Mouse (Mus musculus) forebrain, embryonic 14.5 days (tissue): Measurements from ENCODE around the gene Pyy. TPM values are rescaled to one million over a fixed set of nuclear protein-coding genes. Genes with fewer than 3 reads are reported as not detected.

ENCODE experiments used
- ATAC-seq: fragments of 200-750 bp; cut with Nextera tagmentation; 2 replicates; pipeline ENCODE4 v1.8.0; 2017; ENCODE audit warnings: mild to moderate bottlenecking, moderate library complexity
- DNase-seq: peaks from one replicate; pipeline ENCODE4 v3.0.0-alpha.2; 2015; ENCODE audit warnings: low spot score
- H3K27ac ChIP-seq: fragments of 300-500 bp; sonication (generic); 2 replicates; pipeline ENCODE4 v1.5.1; 2014; ENCODE audit warnings: low read depth, mild to moderate bottlenecking, control low read depth, low read length, moderate library complexity
- H3K27me3 ChIP-seq: fragments of 300-500 bp; sonication (generic); replicated peaks from 2 replicates; pipeline ENCODE4 v1.6.1; 2014; ENCODE audit warnings: low read length, control low read depth, mixed read lengths; ENCODE audit not compliant: control insufficient read depth, insufficient read depth
- H3K36me3 ChIP-seq: fragments of 300-500 bp; sonication (generic); 2 replicates; pipeline ENCODE4 v1.6.1; 2014; ENCODE audit warnings: low read length, control low read depth; ENCODE audit not compliant: control insufficient read depth, insufficient read depth
- H3K4me1 ChIP-seq: fragments of 300-500 bp; sonication (generic); 2 replicates; pipeline ENCODE4 v1.6.1; 2014; ENCODE audit warnings: antibody characterized with exemption, low read length, control low read depth; ENCODE audit not compliant: control insufficient read depth, insufficient read depth
- H3K4me2 ChIP-seq: fragments of 300-500 bp; sonication (generic); 2 replicates; pipeline ENCODE4 v1.6.1; 2014; ENCODE audit warnings: mild to moderate bottlenecking, control low read depth, low read length
- H3K4me3 ChIP-seq: fragments of 300-500 bp; sonication (generic); 2 replicates; pipeline ENCODE4 v1.5.1; 2014; ENCODE audit warnings: low read depth, low read length, control low read depth
- H3K9ac ChIP-seq: fragments of 300-500 bp; sonication (generic); 2 replicates; pipeline ENCODE4 v1.6.1; 2014; ENCODE audit warnings: mild to moderate bottlenecking, low read length, control low read depth, moderate library complexity
- H3K9me3 ChIP-seq: fragments of 300-500 bp; sonication (generic); replicated peaks from 2 replicates; pipeline ENCODE4 v1.6.1; 2016; ENCODE audit warnings: low read length, control low read depth, mixed read lengths; ENCODE audit not compliant: control insufficient read depth
- WGBS: fragments of 180-500 bp; shearing (Covaris S2); extraction: QIAGEN DNeasy Blood & Tissue Kit; methylation state at CpG from one replicate; pipeline ENCODE4 v1.1.7; 2014; 5-methylcytosine and 5-hydroxymethylcytosine counted together
- polyA plus RNA-seq: library from polyadenylated mRNA; unstranded; fragments of >200 nt; fragmentation: Nextera tagmentation; extraction: Ambion mirVana; gene quantifications from 2 replicates; pipeline ENCODE4 v1.2.1, GENCODE M21; 2014

Pyy gene
- polyA plus RNA-seq = not detected in 2 replicates

DNA sequence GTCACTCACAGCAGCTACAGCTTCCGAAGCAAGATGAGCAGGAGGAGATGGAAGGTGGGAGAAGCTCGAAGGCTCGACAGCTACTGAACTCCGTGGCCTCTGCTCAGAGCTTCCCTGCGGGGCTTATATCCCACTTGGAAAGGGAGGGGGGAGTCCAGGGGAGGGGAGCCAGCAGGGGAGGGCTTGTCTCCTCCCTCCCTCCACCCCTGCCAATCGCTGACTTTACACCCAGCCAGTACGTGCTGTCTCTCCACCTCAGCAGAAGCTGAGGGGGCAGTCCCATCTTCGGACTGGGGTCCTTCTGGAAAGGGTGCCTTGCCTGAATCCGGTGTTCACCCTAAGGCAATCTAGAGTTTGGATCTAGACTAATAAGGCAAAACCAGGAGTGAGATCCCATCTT is at the start of gene Pyy:
Gene Pyy, minus strand, starts transcription at position 101 of the 400 bp plus-strand sequence.
- Histone ChIP-seq H3K4me1 (no peaks in the 10 kb centered on the region), H3K36me3 (no peaks in the 10 kb centered on the region), H3K4me2 (no peak within 1 kb of the TSS), H3K27ac (no peak within 1 kb of the TSS), H3K27me3 (peaks cover 52% of the 10 kb centered on the region), H3K4me3 (no peak within 1 kb of the TSS), H3K9ac (no peak within 1 kb of the TSS), H3K9me3 (no peaks in the 10 kb centered on the region)
- WGBS = 8% methylated on average over 9 of the region's 9 CpGs
- ATAC-seq = no peak
- no peak for DNase-seq

DNA sequence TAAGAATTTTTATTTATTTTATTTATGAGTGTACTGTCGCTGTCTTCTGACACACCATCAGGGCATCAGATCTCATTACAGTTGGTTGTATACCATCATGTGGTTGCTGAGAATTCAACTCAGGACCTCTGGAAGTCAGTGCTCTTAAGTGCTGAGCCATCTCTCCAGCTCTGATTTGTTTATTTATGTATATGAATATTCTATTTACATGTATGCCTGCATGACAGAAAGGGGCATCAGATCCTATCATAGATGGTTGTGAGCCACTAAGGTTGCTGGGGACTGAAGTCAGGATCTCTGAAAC is 49.1 kb upstream of the Pyy start:
- Histone ChIP-seq H3K9ac (no peak overlapping the region), H3K9me3 (no peaks in the 10 kb centered on the region), H3K36me3 (peaks cover 23% of the 10 kb centered on the region), H3K4me2 (no peak overlapping the region), H3K27me3 (no peaks in the 10 kb centered on the region), H3K4me1 (peaks cover 6% of the 10 kb centered on the region), H3K4me3 (no peak overlapping the region), H3K27ac (no peak overlapping the region)
- DNase-seq (no peak), ATAC-seq (peak; percentile 47)
- 12% methylated on average over 1 of the region's 1 CpGs for WGBS

DNA sequence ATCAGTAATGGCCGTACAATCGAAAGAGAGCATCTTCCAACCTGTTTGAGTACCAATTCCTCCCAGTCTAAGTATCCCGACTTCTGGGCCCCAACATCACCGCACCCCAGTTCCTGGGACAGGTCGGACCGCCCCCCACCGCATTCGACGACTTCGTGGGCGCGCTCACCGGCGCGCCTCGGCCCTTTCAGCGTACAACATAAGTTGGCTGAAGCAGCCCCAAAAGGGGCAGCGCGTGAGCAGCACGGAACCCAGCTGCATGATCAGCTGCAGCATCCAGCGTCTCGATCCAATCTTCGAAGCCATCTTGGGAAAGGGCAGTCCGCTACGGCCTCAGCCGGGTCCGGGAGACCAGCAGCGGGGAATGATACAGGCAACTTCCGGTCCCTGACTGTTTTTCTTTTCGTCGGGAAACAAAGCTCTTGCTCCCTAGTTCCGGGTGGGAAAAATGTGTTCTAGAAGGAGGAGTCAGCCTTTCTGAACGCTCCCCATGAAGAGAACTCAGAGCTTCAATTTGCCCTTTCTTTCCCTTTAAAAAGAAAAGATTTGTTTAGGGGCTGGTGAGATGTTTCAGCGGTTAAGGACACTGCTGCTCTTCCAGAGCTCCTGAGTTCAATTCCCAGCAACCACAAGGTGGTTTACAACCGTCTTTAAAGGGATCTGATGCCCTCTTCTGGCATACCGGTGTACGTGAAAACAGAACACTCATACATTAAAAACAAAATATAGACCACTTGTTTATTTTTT is 48.6 kb upstream of the Pyy start, which contains the start of gene Tmem101:
Gene Tmem101, minus strand, starts transcription at position 366 of the 747 bp plus-strand sequence.
- peak within 1 kb of the TSS; percentile 89 for H3K4me2 ChIP-seq
- H3K9ac ChIP-seq = peak within 1 kb of the TSS; percentile 78
- H3K27ac ChIP-seq = peak within 1 kb of the TSS; percentile 62
- peak within 1 kb of the TSS; percentile 72 for H3K4me3 ChIP-seq
- peaks cover 23% of the 10 kb centered on the region for H3K36me3 ChIP-seq
- no peaks in the 10 kb centered on the region for H3K9me3 ChIP-seq
- H3K4me1 ChIP-seq = peaks cover 6% of the 10 kb centered on the region
- H3K27me3 ChIP-seq = no peaks in the 10 kb centered on the region
- DNase-seq (peak; percentile 96), ATAC-seq (peak; percentile 93)
- WGBS = under 1% methylated on average over 37 of the region's 37 CpGs

DNA sequence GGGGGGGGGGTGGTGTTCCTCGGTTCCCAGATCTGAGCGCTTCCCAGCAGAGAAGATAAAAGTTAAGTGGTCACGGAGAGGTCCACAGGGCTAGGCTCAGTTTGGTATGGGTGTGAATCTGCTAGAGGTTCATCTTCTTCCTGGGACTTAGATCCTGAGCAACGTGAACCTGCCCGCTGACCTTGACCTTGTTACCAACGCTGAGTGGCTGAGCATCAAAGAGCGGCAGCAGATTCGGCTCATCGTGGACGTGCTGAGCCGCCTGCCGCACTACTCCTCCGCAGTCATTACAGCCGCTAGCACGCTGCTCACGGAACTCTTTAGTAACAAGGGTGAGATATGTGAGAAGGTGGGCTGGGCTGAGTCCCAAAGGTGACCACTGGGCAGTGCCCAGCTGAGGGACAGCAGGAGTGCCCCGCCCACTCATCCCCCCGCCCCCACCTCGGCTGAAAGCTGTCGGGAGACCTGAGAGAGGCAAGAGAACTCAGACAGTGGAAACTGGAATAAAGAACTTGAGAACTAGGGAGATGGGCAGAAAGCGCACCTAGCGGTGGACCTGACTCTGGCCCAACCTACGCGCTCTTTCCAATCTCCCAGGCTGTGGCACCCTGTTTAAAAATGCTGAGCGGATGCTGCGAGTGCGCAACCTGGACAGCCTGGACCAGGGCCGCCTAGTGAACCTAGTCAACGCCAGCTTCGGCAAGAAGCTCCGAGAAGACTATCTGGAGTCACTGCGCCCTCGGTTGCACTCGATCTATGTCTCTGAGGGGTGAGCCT is 39.8 kb upstream of the Pyy start:
- H3K27ac ChIP-seq = no peak overlapping the region
- no peaks in the 10 kb centered on the region for H3K9me3 ChIP-seq
- no peak overlapping the region for H3K4me3 ChIP-seq
- DNase-seq (no peak), ATAC-seq (no peak)
- 0 out of 2 replicates have a peak, but pooled peaks cover under 1% of the 10 kb centered on the region for H3K36me3 ChIP-seq
- WGBS = 15% methylated on average over 34 of the region's 34 CpGs
- H3K27me3 ChIP-seq = peaks cover 62% of the 10 kb centered on the region
- H3K4me1 ChIP-seq = no peaks in the 10 kb centered on the region
- H3K4me2 ChIP-seq = no peak overlapping the region
- no peak overlapping the region for H3K9ac ChIP-seq

DNA sequence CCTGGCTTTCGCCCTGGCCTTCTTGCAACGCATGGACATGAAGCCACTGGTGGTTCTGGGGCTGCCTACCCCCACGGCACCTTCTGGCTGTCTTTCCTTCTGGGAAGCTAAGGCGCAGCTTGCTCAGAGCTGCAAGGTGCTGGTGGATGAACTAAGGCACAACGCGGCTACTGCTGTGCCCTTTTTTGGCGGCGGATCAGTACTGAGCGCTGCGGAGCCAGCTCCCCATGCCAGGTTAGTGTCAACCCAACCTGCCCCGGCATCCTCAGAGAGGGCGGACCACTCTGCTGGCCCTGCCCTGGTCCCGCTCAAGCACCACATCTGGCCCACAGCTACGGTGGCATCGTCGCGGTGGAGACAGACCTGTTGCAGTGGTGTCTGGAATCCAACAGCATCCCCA is 38.9 kb upstream of the Pyy start:
- no peak overlapping the region for H3K4me2 ChIP-seq
- H3K9me3 ChIP-seq = no peaks in the 10 kb centered on the region
- H3K36me3 ChIP-seq = no peaks in the 10 kb centered on the region
- ATAC-seq = no peak
- no peak for DNase-seq
- H3K9ac ChIP-seq = no peak overlapping the region
- H3K27ac ChIP-seq = no peak overlapping the region
- no peaks in the 10 kb centered on the region for H3K4me1 ChIP-seq
- peaks cover 62% of the 10 kb centered on the region for H3K27me3 ChIP-seq
- H3K4me3 ChIP-seq = no peak overlapping the region
- 7% methylated on average over 17 of the region's 17 CpGs for WGBS

DNA sequence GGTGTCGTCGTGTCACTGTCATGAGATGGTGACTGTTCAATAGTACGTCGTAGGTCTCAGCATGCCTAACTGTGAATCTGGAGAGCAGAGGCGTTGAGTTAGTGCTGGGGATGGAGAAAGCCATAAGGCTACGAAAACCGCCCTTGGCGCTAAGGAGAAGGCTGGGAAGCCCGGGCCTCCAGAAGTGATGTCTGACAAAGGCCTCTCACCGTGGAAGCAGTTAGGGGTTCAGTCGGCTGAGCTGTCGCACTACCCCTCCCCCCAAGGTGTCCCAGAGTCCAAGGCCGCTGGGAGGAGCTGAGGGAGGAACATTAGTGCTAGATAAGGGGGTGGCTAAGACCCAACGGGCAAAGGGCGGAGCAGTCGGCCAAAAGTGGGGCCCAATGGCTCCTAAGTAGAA is 38.4 kb upstream of the Pyy start:
- no peaks in the 10 kb centered on the region for H3K9me3 ChIP-seq
- no peaks in the 10 kb centered on the region for H3K4me1 ChIP-seq
- no peak overlapping the region for H3K9ac ChIP-seq
- ATAC-seq = no peak
- H3K36me3 ChIP-seq = no peaks in the 10 kb centered on the region
- no peak overlapping the region for H3K4me2 ChIP-seq
- WGBS = 8% methylated on average over 16 of the region's 16 CpGs
- H3K27me3 ChIP-seq = peaks cover 62% of the 10 kb centered on the region
- no peak for DNase-seq
- no peak overlapping the region for H3K4me3 ChIP-seq
- no peak overlapping the region for H3K27ac ChIP-seq

DNA sequence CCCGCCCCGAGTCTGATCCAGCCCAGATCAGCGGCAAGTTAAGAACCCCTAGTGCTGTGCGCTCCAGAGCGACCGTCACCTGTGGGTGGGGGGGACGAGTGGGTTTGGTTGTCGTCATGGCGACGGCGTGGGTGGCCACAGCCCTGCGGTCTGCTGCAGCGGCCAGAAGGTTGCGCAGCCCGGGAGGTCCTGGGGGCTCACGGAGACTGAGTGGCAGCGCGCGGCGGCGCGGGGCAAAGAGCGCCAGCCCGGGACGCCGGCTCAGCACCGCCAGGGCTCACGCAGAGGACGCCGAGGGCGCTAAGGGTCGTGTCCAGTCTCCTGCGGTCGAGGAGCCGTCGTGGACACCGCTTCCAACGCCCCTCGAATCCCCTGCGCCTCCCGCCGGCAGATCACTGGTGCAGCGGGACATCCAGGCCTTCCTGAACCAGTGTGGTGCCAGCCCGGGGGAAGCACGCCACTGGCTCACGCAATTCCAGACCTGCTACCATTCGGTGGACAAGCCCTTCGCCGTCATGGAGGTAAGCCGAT is 37.9 kb upstream of the Pyy start, which contains the start of gene Nags:
Gene Nags, plus strand, starts transcription at position 43 of the 531 bp plus-strand sequence.
- H3K9ac ChIP-seq = no peak within 1 kb of the TSS
- H3K4me1 ChIP-seq = no peaks in the 10 kb centered on the region
- no peak within 1 kb of the TSS for H3K27ac ChIP-seq
- DNase-seq (no peak), ATAC-seq (no peak)
- peaks cover 62% of the 10 kb centered on the region for H3K27me3 ChIP-seq
- WGBS = 3% methylated on average over 38 of the region's 50 CpGs
- no peaks in the 10 kb centered on the region for H3K36me3 ChIP-seq
- peak within 1 kb of the TSS; percentile 31 for H3K4me2 ChIP-seq
- peak within 1 kb of the TSS; percentile 11; the same call in 1 of the 2 replicates for H3K4me3 ChIP-seq
- H3K9me3 ChIP-seq = no peaks in the 10 kb centered on the region

DNA sequence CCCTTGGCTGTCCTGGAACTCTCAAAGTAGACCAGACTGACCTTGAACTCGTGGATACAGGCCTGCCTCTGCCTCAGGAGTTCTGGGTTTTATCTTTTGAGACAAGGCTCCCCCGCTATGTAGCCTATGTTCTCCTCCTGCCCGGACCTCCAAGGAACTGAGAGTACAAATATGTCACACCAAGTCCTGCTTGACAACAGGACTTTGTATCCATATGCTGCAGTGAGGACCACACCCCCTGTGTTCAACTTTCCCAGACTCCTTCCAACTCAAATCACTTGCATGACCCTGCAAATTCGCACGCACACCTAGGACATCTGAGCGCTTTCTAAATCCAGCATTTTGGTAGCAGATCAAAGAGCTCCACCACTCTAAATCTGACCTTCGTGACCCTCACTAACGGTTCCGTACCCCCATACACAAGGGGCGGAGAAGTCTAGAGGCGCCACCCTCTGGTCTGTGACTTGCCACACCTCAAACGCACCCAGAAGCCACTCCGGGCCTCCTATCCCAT is 37.4 kb upstream of the Pyy start:
- no peak overlapping the region for H3K9ac ChIP-seq
- H3K9me3 ChIP-seq = no peaks in the 10 kb centered on the region
- WGBS = 24% methylated on average over 13 of the region's 13 CpGs
- H3K36me3 ChIP-seq = no peaks in the 10 kb centered on the region
- DNase-seq (no peak), ATAC-seq (no peak)
- H3K27ac ChIP-seq = no peak overlapping the region
- peak overlapping the region; percentile 31 for H3K4me2 ChIP-seq
- H3K4me3 ChIP-seq = no peak overlapping the region
- no peaks in the 10 kb centered on the region for H3K4me1 ChIP-seq
- peaks cover 62% of the 10 kb centered on the region for H3K27me3 ChIP-seq
